Mouse (Mus musculus): ENCODE measurements at regions not wholly inside any gene's neighbourhood (a gene's known extent, or its start where the extent isn't known, plus 50 kb on each side); places are given as distances from the start of the nearest gene placed in this dataset.

DNA sequence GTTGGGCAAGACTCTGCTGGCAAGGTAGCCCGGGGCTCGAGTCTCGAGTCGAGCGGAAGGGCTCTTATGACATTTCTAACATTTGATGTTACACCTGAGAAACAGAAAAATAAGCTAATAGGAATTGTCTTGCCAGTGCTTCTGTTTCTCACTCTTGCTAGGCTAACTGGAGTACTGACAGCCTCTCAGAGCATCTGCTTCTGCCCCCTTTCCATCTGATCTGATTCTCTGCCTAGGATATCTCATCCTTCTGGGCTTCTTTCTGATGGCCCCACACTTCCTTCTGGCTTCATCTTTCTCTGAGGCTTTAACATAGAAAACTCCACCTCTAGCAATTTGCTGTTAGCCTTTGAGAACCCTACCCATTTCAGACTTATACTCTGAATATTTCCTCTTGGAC lies 95.0 kb upstream of the Arhgef9 start:
- H3K27ac ChIP-seq (ENCODE audit: control insufficient read depth, insufficient read depth, low read depth, low read length, poor library complexity) = no peak overlapping the region
- H3K4me3 ChIP-seq (replicated peaks; ENCODE audit: control insufficient read depth, low read depth, low read length) = no peak overlapping the region
- H3K4me1 ChIP-seq (ENCODE audit: control insufficient read depth, insufficient read depth, low read length) = no peaks in the 10 kb centered on the region
- 91% methylated on average over 5 of the region's 5 CpGs for WGBS
- TF ChIP-seq CTCF (IDR thresholded peaks at IDR 0.05; ENCODE audit: control insufficient read depth, insufficient read depth, low read length) (no peak), POLR2A (IDR thresholded peaks at IDR 0.05; ENCODE audit: borderline replicate concordance, control insufficient read depth, low read depth, low read length) (no peak)

DNA sequence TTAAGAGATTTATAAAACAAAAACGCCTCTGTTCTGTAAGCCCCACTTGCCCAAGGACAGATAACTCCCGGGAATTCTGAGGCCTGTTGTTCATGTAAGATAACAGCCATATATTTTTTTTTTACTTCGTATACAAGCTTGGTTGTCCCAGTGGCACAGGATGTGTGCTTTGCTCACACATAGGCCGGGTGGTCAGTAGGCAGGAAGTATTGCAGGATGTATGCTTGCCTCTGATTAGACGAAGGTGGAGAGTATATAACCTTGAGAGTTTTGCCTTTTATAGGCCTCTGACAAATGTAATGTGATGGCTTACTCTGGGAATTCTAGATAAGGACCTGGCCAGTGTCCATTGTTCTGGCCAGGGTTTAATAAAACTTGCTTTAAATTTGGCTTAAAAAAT lies 85.4 kb upstream of the Arhgef9 start:
- Histone ChIP-seq H3K4me1 (ENCODE audit: control insufficient read depth, insufficient read depth, low read length) (no peaks in the 10 kb centered on the region), H3K4me3 (replicated peaks; ENCODE audit: control insufficient read depth, low read depth, low read length) (no peak overlapping the region), H3K27ac (ENCODE audit: control insufficient read depth, insufficient read depth, low read depth, low read length, poor library complexity) (no peak overlapping the region)
- TF ChIP-seq CTCF (IDR thresholded peaks at IDR 0.05; ENCODE audit: control insufficient read depth, insufficient read depth, low read length) (no peak), POLR2A (IDR thresholded peaks at IDR 0.05; ENCODE audit: borderline replicate concordance, control insufficient read depth, low read depth, low read length) (no peak)
- WGBS = 17% methylated on average over 5 of the region's 5 CpGs

DNA sequence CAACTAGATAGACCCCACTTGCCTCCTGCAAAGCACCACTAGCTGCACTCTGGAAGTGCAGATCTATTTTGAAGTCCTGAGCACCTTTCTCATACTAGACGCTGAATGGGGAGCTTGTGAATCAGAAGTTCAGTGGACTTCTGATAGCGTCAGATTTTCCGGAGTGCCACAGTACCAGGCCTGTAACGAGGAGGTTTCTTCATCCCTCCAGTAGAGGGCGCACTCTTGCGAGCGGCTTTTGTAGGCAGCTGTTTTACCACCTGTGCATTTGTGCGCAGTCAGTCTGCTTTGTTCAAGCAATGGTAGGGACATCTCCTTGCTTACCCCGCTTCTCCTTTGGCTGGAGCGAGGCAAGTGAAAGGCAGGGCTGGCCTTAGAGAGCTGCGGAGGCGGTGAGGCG lies 56.9 kb upstream of the Arhgef9 start:
- no peak overlapping the region for H3K4me3 ChIP-seq (replicated peaks; ENCODE audit: control insufficient read depth, low read depth, low read length)
- no peak overlapping the region for H3K27ac ChIP-seq (ENCODE audit: control insufficient read depth, insufficient read depth, low read depth, low read length, poor library complexity)
- H3K4me1 ChIP-seq (ENCODE audit: control insufficient read depth, insufficient read depth, low read length) = no peaks in the 10 kb centered on the region
- WGBS = 50% methylated on average over 13 of the region's 13 CpGs
- TF ChIP-seq POLR2A (IDR thresholded peaks at IDR 0.05; ENCODE audit: borderline replicate concordance, control insufficient read depth, low read depth, low read length) = no peak
- TF ChIP-seq CTCF (IDR thresholded peaks at IDR 0.05; ENCODE audit: control insufficient read depth, insufficient read depth, low read length) = peak; percentile 44; the same call in 1 of the 2 replicates
